Mouse (Mus musculus): ENCODE results near the gene Tcaf3. TPM values are rescaled to one million over a fixed set of nuclear protein-coding genes. Genes with fewer than 3 reads are reported as not detected.

Tcaf3 gene
- total RNA-seq (2017) = not detected in 2 replicates

GRCm38 (mm10) chr6:42597592-42597991 lies at the start of gene Tcaf3:
Gene Tcaf3 (minus strand): TSS chr6:42597692.
- no peak for ATAC-seq (replicated peaks; ENCODE audit: low read depth, poor library complexity, severe bottlenecking)

GRCm38 (mm10) chr6:42644912-42645549 lies 47.5 kb upstream of the Tcaf3 start, which contains the start of gene Tcaf2:
Gene Tcaf2 (minus strand): TSS chr6:42645254.
- peak; percentile 98 for ATAC-seq (replicated peaks; ENCODE audit: low read depth, poor library complexity, severe bottlenecking)

GRCm38 (mm10) chr6:42634393-42634792 lies 36.9 kb upstream of the Tcaf3 start:
- ATAC-seq (replicated peaks; ENCODE audit: low read depth, poor library complexity, severe bottlenecking) = 0 out of 2 replicates have a peak, but pooled peaks have one; percentile 45

GRCm38 (mm10) chr6:42631395-42631794 lies 33.9 kb upstream of the Tcaf3 start:
- ATAC-seq (replicated peaks; ENCODE audit: low read depth, poor library complexity, severe bottlenecking) = no peak

GRCm38 (mm10) chr6:42616904-42617303 lies 19.4 kb upstream of the Tcaf3 start:
- ATAC-seq (replicated peaks; ENCODE audit: low read depth, poor library complexity, severe bottlenecking) = no peak

- ATAC-seq (replicated peaks; ENCODE audit: low read depth, poor library complexity, severe bottlenecking) = peak; percentile 89
These were observed 14.7 kb upstream of the Tcaf3 start for GRCm38 (mm10) chr6:42612218-42612617.

GRCm38 (mm10) chr6:42610954-42611522 lies 13.5 kb upstream of the Tcaf3 start:
- no peak for ATAC-seq (replicated peaks; ENCODE audit: low read depth, poor library complexity, severe bottlenecking)

GRCm38 (mm10) chr6:42593138-42593882 lies 4.2 kb downstream of the Tcaf3 start:
- ATAC-seq (replicated peaks; ENCODE audit: low read depth, poor library complexity, severe bottlenecking) = no peak

- ATAC-seq (replicated peaks; ENCODE audit: low read depth, poor library complexity, severe bottlenecking) = no peak
These were observed 10.9 kb downstream of the Tcaf3 start for GRCm38 (mm10) chr6:42586569-42586968.

- ATAC-seq (replicated peaks; ENCODE audit: low read depth, poor library complexity, severe bottlenecking) = peak; percentile 83
These were observed 14.0 kb downstream of the Tcaf3 start for GRCm38 (mm10) chr6:42583488-42583872.

GRCm38 (mm10) chr6:42582741-42583487 lies 14.6 kb downstream of the Tcaf3 start:
- ATAC-seq (replicated peaks; ENCODE audit: low read depth, poor library complexity, severe bottlenecking) = no peak

GRCm38 (mm10) chr6:42578678-42579077 lies 18.8 kb downstream of the Tcaf3 start:
- ATAC-seq (replicated peaks; ENCODE audit: low read depth, poor library complexity, severe bottlenecking) = no peak

GRCm38 (mm10) chr6:42577433-42577832 lies 20.1 kb downstream of the Tcaf3 start:
- no peak for ATAC-seq (replicated peaks; ENCODE audit: low read depth, poor library complexity, severe bottlenecking)

GRCm38 (mm10) chr6:42568205-42568604 lies 29.3 kb downstream of the Tcaf3 start:
- no peak for ATAC-seq (replicated peaks; ENCODE audit: low read depth, poor library complexity, severe bottlenecking)

- ATAC-seq (replicated peaks; ENCODE audit: low read depth, poor library complexity, severe bottlenecking) = no peak
These were observed 31.4 kb downstream of the Tcaf3 start for GRCm38 (mm10) chr6:42566076-42566598.

GRCm38 (mm10) chr6:42562280-42562679 lies 35.2 kb downstream of the Tcaf3 start:
- ATAC-seq (replicated peaks; ENCODE audit: low read depth, poor library complexity, severe bottlenecking) = no peak

GRCm38 (mm10) chr6:42560885-42561284 lies 36.6 kb downstream of the Tcaf3 start:
- ATAC-seq (replicated peaks; ENCODE audit: low read depth, poor library complexity, severe bottlenecking) = no peak

GRCm38 (mm10) chr6:42558641-42559040 lies 38.9 kb downstream of the Tcaf3 start:
- no peak for ATAC-seq (replicated peaks; ENCODE audit: low read depth, poor library complexity, severe bottlenecking)

GRCm38 (mm10) chr6:42547461-42547860 lies 50.0 kb downstream of the Tcaf3 start, which contains the start of gene Olfr455:
Gene Olfr455 (minus strand): TSS chr6:42547587.
- no peak for ATAC-seq (replicated peaks; ENCODE audit: low read depth, poor library complexity, severe bottlenecking)

GRCm38 (mm10) chr6:42546180-42546579 lies 51.3 kb downstream of the Tcaf3 start:
- ATAC-seq (replicated peaks; ENCODE audit: low read depth, poor library complexity, severe bottlenecking) = no peak
